Mouse (Mus musculus) erythroblast, embryonic 14.5 days (primary cell): Measurements from ENCODE around the gene Ola1.

Experiments used
- GATA1 ChIP-seq: IDR thresholded peaks from 2 replicates; pipeline ENCODE4 v1.6.1; 2012; ENCODE audit warnings: low read length, inconsistent platforms, mixed read lengths
- TAL1 ChIP-seq: IDR thresholded peaks from 3 replicates; pipeline ENCODE4 v1.6.1; 2012; ENCODE audit warnings: low read length, inconsistent platforms, mixed read lengths

- TF ChIP-seq TAL1 (no peak), GATA1 (no peak)
These were observed 58.0 kb downstream of the Ola1 start for GRCm38 (mm10) chr2:73160772-73161171.
